Mouse (Mus musculus) megakaryocyte, embryonic 14.5 days (primary cell): ENCODE data around the gene Tmem135.

Experiments used
- FLI1 ChIP-seq: IDR thresholded peaks from 2 replicates; pipeline ENCODE4 v1.6.1; 2012; ENCODE audit warnings: low read length, inconsistent platforms, mixed read lengths
- GATA1 ChIP-seq: IDR thresholded peaks from 3 replicates; pipeline ENCODE4 v1.6.1; 2012; ENCODE audit warnings: mixed read lengths, low read length, inconsistent platforms, borderline replicate concordance

- TF ChIP-seq FLI1: no peak
- TF ChIP-seq GATA1: no peak
Observed at GRCm38 (mm10) chr7:89425803-89426725, 22.0 kb upstream of the Tmem135 start.
